Mouse (Mus musculus) left cerebral cortex, postnatal 36 days (tissue): ENCODE measurements around the gene Tmem181a. TPM values are rescaled to one million over a fixed set of nuclear protein-coding genes. Genes with fewer than 3 reads are reported as not detected.
"Not testable (repeated sequence)": the region's sequence is repeated elsewhere in the genome, so short reads cannot be mapped to it uniquely, and the experiment has no call there.

ENCODE experiments used
- DNase-seq, 2 experiments: peaks; one replicate each; pipeline ENCODE4 v3.0.0; 2021 to 2022; ENCODE audit warnings: low spot score in 2 of 2, mixed read lengths in 1 of 2
- intact Hi-C: fragments of 180-260 bp; cut with DNase I; formaldehyde crosslinking; loops from one replicate; pipeline ENCODE4 v1.15.1; 2025
- total RNA-seq, 2 experiments: library from RNA; stranded (reverse); gene quantifications; 2 replicates each; pipeline ENCODE4 v1.2.3; 2021

Tmem181a gene
- total RNA-seq, result 10 to 100 TPM; 62.0 to 70.5 TPM

DNA sequence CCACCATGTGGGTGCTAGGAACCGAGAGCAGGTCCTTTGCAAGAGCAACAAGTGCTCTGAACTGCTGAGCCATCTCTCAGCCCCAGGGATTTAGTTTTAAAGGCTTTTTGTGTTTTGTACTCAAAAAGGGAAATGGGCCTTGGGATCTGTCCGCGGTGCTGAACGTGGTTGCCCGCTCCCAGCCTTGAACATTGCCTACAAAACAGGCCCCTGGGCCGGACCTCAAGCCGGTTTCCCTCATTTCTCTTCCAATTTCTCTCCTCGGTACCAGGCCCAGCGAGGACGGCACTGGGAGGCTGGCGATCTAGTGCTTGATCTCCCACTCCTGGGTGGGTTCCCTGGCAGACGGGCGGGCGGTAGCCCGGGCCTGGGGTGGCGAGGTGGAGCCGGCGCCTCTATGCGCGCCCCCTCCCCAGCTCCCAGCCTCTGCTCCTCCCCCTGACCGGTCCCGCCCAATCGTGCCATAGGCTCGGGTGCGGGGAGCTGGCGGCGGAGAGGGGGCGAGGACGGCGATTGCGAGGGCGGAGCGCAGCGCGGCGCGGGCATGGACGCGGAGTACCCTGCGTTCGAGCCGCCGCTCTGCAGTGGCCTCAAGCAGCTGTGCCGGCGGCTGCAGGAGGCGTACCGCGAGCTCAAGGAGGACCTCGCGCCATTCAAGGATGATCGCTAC lies at the start of gene Tmem181a:
Tmem181a (plus strand) TSS at position 461 of the 670 bp plus-strand sequence.
- DNase-seq, intact Hi-C loops: not testable (repeated sequence)

GRCm38 (mm10) chr17:6211721-6212120 lies 44.9 kb upstream of the Tmem181a start:
- intact Hi-C loops, result no loop called here
- DNase-seq, result no peak

GRCm38 (mm10) chr17:6215640-6216039 lies 41.0 kb upstream of the Tmem181a start:
- no peak for DNase-seq
- intact Hi-C loops, result no loop called here

DNA sequence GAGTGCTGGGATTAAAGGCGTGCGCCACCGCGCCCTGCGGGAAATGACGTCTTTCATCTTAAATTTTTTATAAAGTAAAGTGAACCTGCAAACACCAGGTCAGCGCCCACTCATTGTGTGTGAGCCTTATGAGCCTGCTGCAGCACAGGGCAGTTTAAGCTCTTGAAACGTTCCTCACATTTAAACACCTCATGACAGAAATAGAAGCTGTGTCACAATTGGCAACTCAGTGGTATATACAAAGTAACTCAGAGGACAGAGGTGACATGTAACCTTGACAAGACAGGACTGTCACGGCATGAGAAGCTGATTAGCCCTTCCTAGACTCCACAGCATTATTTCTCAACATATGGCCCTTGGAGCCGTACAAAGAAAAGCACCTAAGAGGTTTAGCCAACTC lies 40.1 kb upstream of the Tmem181a start:
- DNase-seq, result no peak
- intact Hi-C loops, result no loop called here

GRCm38 (mm10) chr17:6232633-6233032 lies 24.0 kb upstream of the Tmem181a start:
- DNase-seq, intact Hi-C loops: not testable (repeated sequence)

DNA sequence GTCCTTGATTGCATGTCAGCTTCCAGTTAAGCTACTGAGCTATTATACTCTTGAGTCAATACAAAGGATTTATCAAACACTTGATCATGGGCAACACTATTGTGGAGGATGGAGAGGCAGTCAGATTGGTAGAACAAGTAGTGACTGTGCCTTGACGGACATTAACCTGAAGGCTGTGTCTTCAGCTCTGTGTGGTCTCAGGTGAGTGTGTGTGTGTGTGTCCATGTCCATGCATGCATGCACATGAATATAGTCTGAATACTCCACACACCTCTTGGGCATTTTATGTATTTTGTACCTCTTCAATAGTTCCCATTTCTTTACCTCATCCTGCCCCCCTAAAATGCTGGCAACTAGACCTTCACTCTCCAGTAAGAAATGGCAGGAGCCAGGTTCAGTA lies 5.4 kb upstream of the Tmem181a start:
- DNase-seq, intact Hi-C loops: not testable (repeated sequence)

- intact Hi-C loops, result not testable (repeated sequence)
- DNase-seq, result peak; percentile 84 to 85
Observed at GRCm38 (mm10) chr17:6257070-6257456, 403 bp downstream of the Tmem181a start.

DNA sequence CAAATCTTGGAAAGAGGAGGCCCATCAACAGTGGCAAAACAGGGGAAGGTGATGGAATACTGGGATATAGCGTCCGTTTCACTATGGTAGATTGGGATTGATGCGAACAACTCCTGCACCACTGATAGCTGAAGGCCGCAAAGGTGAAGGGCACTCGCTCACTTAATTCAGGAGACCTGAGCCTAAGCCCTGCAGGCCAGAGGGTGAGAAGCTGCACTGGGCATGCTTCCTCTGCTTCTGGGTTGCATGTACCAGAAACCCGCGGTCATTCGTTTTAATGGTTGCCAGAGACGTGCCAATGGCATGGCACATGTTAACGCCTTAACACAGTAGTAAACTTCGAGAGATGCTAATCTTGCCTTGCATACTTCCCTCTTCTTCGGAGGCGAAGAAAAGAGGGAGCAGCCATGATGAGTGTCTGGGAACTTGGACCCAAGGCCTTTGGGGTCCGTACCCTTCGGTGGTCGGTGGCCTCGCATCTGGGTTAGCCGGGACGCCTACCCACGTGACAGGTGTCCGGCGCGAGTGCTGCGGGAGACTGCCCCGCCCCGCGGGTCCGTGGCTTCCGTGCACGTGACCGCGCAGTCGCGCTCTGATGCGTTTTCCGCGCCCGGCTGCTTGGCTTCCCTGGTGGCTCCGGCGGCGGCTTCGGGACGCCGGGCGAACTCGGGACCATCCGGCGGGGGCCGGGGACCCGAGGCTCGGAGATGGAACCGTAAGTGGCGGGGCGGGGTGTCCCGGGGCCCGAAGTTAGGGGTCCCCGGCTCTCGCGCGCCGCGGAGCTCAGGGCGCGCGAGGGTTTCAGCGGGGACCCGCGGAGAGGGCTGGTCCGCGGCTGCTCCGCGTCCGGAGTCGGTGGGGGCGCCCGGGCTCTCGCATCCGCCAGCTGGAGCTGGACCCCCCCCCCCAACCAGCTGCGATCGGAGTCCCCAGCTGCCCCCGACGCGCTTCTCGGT lies 13.5 kb downstream of the Tmem181a start:
- intact Hi-C loops, result not testable (repeated sequence)
- DNase-seq, result peak in 1 of 2 experiments; percentile 52

DNA sequence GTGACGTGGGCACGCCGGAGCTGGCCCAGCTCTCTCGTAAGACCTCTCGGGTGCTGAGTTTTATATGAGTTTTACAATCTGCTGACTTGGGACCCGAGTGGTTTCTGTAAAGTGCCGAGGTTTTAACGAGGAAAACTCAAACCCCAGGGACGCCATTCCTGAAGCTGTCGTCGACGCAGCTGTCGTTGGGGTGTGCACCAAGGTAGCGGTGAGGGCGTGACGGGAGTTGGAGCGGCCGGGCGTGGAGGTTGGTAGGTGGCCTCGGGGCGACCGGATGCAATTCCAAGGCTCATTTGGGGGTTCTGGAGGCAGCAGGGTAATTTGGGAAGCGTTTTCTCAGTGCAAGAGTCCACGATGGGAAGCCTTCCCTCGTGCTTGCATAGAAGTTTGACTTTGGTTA lies 14.2 kb downstream of the Tmem181a start:
- DNase-seq, intact Hi-C loops: not testable (repeated sequence)

- intact Hi-C loops, DNase-seq: not testable (repeated sequence)
Observed at GRCm38 (mm10) chr17:6271970-6272369, 15.3 kb downstream of the Tmem181a start.

DNA sequence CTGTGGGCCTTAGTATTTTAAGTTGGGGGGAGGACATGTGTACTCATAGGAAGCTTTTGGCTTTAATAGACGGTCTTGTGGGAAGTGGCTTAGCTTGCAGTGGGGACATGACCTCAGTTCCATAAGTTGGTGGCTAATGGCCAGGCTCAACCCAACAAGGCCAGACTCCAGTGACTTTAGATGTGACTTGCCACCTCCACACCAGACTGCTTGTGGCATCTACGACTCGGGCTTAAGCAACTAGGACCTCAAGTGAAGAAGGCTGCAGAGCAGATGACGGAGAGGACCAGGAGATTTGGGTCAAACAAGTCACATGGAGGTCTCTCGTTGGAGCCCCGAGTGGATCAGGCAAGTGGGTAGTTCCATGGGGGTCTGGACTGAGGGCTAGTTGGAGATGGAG lies 18.0 kb downstream of the Tmem181a start:
- intact Hi-C loops, DNase-seq: not testable (repeated sequence)

DNA sequence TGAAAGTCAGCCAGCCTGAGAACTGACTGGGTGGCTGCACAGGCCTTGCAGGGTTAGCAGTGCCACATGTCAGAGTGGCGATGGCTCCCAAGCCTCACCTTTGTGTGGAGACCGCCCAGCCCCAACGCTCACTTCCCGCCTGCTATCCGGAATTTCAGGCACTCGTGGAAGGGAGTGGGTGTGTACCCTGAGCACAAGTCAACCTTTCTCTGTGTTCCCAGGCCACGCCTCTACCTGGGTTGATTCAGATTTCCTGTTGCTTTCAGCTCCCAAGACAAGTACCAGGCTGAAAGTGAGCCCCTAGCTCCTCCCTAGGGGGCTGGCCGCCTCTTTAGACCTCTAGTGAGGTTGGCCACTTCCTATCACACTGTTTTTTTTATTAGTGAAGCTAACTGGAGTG lies 22.5 kb downstream of the Tmem181a start:
- DNase-seq, intact Hi-C loops: not testable (repeated sequence)

DNA sequence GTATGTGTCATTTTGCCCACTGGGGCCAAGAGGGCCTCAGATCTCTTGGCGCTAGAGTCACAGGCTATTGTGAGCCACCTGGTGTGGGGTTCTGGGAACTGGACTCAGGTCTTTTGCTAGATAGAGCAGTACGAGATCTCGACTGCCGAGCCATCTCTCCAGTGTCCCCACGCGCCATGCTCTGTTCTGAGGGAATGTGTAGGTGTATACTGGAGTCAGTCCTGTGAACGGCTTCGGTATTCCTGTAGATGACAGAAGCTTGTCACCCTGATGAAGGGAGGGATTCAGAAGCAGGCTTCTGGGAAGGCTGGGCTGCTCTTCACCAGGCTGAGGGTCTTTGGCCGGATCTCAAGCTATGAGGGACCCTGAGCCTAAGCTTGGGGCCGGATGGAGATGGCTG lies 23.1 kb downstream of the Tmem181a start:
- DNase-seq, intact Hi-C loops: not testable (repeated sequence)

DNA sequence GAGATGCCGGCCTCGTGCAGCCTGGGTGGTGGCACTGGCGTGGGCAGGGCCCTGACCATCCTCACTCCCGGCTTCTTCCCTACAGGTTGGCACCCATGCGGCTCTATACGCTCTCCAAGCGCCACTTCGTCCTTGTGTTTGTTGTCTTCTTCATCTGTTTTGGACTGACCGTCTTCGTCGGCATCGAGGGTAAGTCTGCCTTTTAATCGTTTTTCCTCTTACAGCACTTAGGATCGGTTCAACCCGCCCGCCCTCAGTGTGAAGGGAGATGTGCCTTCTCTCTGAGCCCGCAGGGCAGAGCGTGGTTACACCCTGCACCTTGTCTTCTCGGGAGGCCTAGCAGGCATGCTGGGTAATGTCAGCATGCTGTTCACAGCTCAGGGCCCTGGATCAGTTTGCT lies 23.9 kb downstream of the Tmem181a start:
- intact Hi-C loops, DNase-seq: not testable (repeated sequence)

DNA sequence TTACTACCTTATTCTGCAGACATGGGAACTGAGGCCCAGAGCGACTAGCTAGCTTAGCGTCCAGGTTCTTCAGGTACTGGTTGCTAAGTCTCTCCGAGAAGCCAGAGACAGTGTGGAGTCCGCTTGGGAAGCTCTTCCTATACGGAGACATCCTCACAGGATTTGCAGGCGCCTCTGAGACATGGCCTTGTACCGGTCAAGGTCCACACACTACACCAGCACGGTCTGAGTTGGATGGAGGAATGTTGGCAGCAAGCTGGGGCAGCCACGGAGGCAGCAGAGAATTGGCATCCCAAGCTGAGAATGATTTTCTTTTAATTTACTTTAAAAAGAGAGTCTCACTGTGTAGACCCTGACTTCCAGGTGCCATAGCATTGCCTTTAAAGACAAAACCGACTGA lies 26.5 kb downstream of the Tmem181a start:
- intact Hi-C loops, DNase-seq: not testable (repeated sequence)

- intact Hi-C loops, DNase-seq: not testable (repeated sequence)
Observed at GRCm38 (mm10) chr17:6286169-6286568, 29.5 kb downstream of the Tmem181a start.

- DNase-seq, intact Hi-C loops: not testable (repeated sequence)
Observed at GRCm38 (mm10) chr17:6289045-6289444, 32.4 kb downstream of the Tmem181a start.

DNA sequence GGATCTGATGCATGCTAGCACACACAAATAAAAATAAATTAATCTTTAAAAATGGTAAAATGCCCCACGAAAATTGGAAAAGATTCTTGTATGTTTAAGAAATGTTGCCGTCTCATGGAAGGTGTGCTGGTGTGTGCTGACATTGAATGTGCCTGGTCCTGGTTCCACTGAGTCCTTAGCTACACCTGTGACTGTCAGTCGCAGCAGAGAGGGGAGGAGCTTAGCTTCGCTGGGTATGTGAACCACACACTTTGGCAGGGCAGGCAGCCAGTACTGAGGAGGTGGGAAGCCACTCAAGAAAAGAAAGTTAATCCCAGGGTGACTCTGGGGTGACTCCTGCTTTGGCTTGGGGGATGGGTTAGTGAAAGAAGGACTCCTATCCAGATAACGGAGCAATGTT lies 37.2 kb downstream of the Tmem181a start:
- DNase-seq, intact Hi-C loops: not testable (repeated sequence)

DNA sequence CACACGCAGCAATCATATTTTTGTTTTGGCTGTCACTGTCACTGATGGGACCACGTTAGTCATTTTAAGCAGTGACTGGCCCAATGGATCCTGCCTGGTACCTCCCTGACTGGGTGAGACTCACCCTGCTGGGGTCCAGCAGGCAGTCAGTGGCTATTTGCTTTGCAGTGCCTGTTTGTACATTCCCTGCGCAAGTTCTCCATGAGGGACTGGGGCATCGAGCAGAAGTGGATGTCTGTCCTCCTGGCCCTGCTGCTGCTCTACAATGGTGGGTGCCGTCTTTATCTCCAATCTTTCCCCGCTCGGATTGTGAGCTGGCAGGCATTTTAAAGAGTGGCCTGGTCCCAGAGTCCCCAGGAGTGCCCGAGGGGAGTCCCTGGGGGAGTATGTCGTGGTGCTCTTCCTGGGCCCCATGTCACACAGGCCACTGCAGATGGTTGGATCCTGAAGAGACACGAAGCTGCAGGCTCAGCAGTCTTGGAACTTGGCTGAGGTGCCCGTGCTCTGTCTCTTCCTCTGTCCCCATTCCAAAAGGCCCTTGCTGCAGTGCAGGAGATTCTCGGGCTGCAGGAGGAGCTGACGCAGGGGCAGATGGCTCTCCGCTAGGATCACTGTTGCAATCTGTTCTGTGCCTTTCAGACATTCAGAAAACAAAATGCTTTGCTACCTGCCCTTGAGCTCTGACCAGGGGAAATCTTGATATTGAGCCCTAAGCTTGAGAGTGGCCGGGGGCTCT lies 40.6 kb downstream of the Tmem181a start:
- DNase-seq, intact Hi-C loops: not testable (repeated sequence)
